Mouse (Mus musculus): ENCODE measurements at regions not wholly inside any gene's neighbourhood (a gene's known extent, or its start where the extent isn't known, plus 50 kb on each side); places are given as distances from the start of the nearest gene placed in this dataset.

DNA sequence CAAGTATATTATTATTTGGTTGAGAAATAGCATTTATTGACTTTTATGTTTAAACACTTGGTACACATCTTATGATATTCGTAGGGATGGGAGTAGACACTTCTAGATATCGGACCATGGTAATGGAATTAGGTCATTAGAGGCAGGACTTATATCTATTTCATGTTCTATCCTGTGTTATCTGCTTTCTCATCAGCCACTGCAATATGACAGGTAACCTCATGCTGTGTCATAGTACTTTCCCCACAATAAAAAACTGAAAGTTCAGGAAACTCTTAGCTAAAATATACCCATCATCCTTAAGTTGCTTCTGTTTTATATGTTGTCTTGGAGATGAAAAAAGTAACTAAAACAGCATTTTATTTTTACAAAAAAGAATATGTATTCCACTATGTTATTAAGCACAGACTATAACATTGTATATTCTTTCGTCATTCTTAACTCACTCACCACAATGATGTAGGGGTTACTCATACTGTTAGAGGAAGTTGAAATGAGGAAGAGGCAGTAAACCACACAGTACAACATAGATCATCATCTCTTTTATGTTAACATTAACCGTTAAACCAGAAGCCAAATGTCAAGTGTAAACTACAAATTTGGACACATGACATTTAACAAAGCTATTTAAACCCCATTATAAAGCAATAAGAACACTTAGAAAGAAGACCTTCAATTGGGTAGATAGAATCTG lies 221.8 kb downstream of the 4930474N05Rik start:
- Histone ChIP-seq H3K4me1 (no peaks in the 10 kb centered on the region), H3K27me3 (no peaks in the 10 kb centered on the region), H3K9ac (replicated peaks) (no peak overlapping the region), H3K36me3 (no peaks in the 10 kb centered on the region), H3K4me3 (no peak overlapping the region), H3K4me2 (replicated peaks) (no peak overlapping the region), H3K9me3 (no peaks in the 10 kb centered on the region), H3K27ac (replicated peaks) (no peak overlapping the region)
- ATAC-seq (ENCODE audit: low FRiP score, low read depth) = no peak
- WGBS = 90% methylated on average over 4 of the region's 4 CpGs

- Histone ChIP-seq H3K36me3 (no peaks in the 10 kb centered on the region), H3K4me1 (no peaks in the 10 kb centered on the region), H3K27ac (replicated peaks) (no peak overlapping the region), H3K27me3 (no peaks in the 10 kb centered on the region), H3K9me3 (no peaks in the 10 kb centered on the region), H3K9ac (replicated peaks) (no peak overlapping the region), H3K4me2 (replicated peaks) (no peak overlapping the region), H3K4me3 (no peak overlapping the region)
- WGBS = 56% methylated on average over 3 of the region's 3 CpGs
- ATAC-seq (ENCODE audit: low FRiP score, low read depth) = no peak
Observed at GRCm38 (mm10) chr14:36328258-36328891, 233.7 kb downstream of the 4930474N05Rik start.

- no peak overlapping the region for H3K9ac ChIP-seq (replicated peaks)
- 89% methylated on average over 1 of the region's 1 CpGs for WGBS
- H3K27me3 ChIP-seq = no peaks in the 10 kb centered on the region
- no peaks in the 10 kb centered on the region for H3K4me1 ChIP-seq
- no peak for ATAC-seq (ENCODE audit: low FRiP score, low read depth)
- H3K9me3 ChIP-seq = no peaks in the 10 kb centered on the region
- no peak overlapping the region for H3K27ac ChIP-seq (replicated peaks)
- no peak overlapping the region for H3K4me2 ChIP-seq (replicated peaks)
- no peak overlapping the region for H3K4me3 ChIP-seq
- H3K36me3 ChIP-seq = no peaks in the 10 kb centered on the region
Observed at GRCm38 (mm10) chr14:36340832-36341231, 246.1 kb downstream of the 4930474N05Rik start.

Measured in midbrain, embryonic 12.5 days (tissue).